Mouse (Mus musculus): ENCODE data around the gene Camk2d. TPM values are rescaled to one million over a fixed set of nuclear protein-coding genes. Genes with fewer than 3 reads are reported as not detected.
A peak's percentile ranks its signal among the peaks of the same experiment; 100 is the strongest.

Camk2d gene
- polyA plus RNA-seq, 1 experiment from 2014 or later: 23.8 TPM

DNA sequence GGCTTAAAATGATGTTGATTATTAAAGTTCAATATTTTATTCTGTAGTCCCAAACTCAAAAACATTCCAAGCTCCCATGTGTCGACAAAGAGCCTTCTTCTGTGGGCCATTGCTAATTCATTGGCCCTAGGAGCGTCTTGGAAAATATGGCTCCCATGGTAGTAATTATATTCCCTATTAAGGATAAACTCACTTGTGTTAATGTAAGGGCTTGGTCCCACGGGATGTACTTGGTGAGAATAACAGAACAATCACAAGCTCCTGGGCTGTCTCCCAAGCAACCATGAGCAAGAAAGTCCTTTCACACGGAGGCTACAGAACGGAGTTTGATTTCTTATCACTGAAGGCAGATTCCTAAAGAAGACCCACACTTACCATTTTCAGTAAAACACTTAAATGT is 208.9 kb downstream of the Camk2d start:
- H3K27me3 ChIP-seq (ENCODE audit: insufficient read depth, low read length): no peaks in the 10 kb centered on the region
- H3K36me3 ChIP-seq (ENCODE audit: insufficient read depth, low read length): no peaks in the 10 kb centered on the region
- 85% methylated on average over 5 of the region's 5 CpGs for WGBS
- no peak overlapping the region for H3K9ac ChIP-seq (replicated peaks; ENCODE audit: low read length)
- H3K4me2 ChIP-seq (replicated peaks; ENCODE audit: low read depth, low read length): no peak overlapping the region
- no peaks in the 10 kb centered on the region for H3K9me3 ChIP-seq (ENCODE audit: low read length)
- H3K27ac ChIP-seq (ENCODE audit: low read length): no peak overlapping the region
- no peak overlapping the region for H3K4me3 ChIP-seq (ENCODE audit: low read length)
- no peaks in the 10 kb centered on the region for H3K4me1 ChIP-seq (ENCODE audit: insufficient read depth, low read length)
- no peak for ATAC-seq (ENCODE audit: low FRiP score, low TSS enrichment)

DNA sequence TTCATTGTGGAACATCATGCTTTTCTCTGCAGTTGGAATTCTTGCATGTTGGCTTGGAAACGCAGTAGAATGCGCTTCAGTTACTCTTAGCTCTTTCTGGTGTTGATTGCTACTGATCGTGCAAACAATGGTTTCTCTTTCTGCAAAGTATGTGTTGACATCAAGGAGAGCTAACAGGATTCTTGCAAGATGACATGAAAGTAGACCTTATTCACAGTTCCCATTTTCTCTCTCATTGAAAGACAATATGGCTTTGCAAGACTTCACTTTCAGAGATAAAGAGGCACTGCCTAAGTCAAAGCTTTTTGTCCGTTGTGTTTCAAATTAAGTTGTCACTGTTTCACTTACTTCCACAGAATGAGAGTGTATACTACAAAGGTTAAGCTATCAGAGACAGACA is 210.0 kb downstream of the Camk2d start:
- Histone ChIP-seq H3K9me3 (ENCODE audit: low read length) (no peaks in the 10 kb centered on the region), H3K36me3 (ENCODE audit: insufficient read depth, low read length) (no peaks in the 10 kb centered on the region), H3K9ac (replicated peaks; ENCODE audit: low read length) (no peak overlapping the region), H3K4me1 (ENCODE audit: insufficient read depth, low read length) (no peaks in the 10 kb centered on the region), H3K4me2 (replicated peaks; ENCODE audit: low read depth, low read length) (no peak overlapping the region), H3K27me3 (ENCODE audit: insufficient read depth, low read length) (no peaks in the 10 kb centered on the region), H3K4me3 (ENCODE audit: low read length) (no peak overlapping the region), H3K27ac (ENCODE audit: low read length) (no peak overlapping the region)
- ATAC-seq (ENCODE audit: low FRiP score, low TSS enrichment): no peak
- 96% methylated on average over 4 of the region's 4 CpGs for WGBS

DNA sequence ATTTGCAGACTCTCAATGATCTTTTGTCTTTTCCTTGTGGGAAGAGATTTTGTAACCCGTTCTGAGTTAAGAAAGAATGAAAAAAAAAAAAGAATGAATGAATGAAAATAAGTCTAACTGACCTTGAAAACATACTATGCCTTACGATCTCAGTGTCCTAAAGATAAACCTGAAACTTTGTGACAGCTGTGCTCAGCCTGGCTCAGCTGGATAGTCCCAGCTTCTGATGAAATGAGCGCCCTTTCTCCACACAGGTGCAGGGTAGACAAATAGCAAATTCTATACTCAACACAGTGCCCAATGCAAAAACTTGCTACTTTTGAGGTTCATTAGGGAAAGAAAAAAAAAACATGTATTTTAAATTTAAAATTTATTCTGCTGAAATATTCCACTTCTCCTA is 213.8 kb downstream of the Camk2d start:
- H3K36me3 ChIP-seq (ENCODE audit: insufficient read depth, low read length): no peaks in the 10 kb centered on the region
- H3K27ac ChIP-seq (ENCODE audit: low read length): no peak overlapping the region
- no peaks in the 10 kb centered on the region for H3K4me1 ChIP-seq (ENCODE audit: insufficient read depth, low read length)
- no peak overlapping the region for H3K4me2 ChIP-seq (replicated peaks; ENCODE audit: low read depth, low read length)
- H3K4me3 ChIP-seq (ENCODE audit: low read length): no peak overlapping the region
- H3K27me3 ChIP-seq (ENCODE audit: insufficient read depth, low read length): no peaks in the 10 kb centered on the region
- 77% methylated on average over 3 of the region's 3 CpGs for WGBS
- no peaks in the 10 kb centered on the region for H3K9me3 ChIP-seq (ENCODE audit: low read length)
- no peak overlapping the region for H3K9ac ChIP-seq (replicated peaks; ENCODE audit: low read length)
- ATAC-seq (ENCODE audit: low FRiP score, low TSS enrichment): no peak

DNA sequence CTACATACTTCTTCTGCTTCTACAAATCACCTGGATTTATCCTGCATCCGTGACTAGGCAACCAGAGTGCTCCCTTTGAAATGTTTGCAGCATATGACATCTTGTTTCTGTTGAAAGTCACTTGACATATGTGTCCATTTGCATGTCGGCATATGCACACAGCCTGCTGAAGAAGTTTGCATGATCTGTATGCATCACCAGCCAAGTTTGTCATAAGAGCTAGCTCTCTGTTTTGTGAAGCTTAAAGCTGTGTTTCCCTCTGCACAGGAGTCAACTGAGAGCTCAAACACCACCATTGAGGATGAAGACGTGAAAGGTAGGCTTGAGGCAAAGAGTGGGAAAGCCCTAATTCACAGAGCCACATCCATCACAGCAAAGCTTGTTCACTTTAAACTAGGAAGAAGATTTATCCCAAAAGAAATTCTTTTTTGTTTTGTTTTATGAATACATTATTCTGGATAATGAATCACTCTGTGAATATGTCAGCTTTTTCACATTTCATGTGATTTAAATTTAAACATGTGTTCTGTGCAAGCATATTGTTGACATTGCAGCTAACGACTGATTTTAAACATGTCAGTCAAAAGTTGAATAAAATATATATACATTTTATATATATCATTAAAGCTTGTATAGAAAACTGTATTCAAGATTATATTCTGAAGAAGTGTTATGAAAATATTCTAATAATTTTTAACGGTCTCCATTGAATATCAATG is 214.4 kb downstream of the Camk2d start:
- Histone ChIP-seq H3K4me1 (ENCODE audit: insufficient read depth, low read length) (no peaks in the 10 kb centered on the region), H3K27me3 (ENCODE audit: insufficient read depth, low read length) (no peaks in the 10 kb centered on the region), H3K4me3 (ENCODE audit: low read length) (no peak overlapping the region), H3K4me2 (replicated peaks; ENCODE audit: low read depth, low read length) (no peak overlapping the region), H3K9me3 (ENCODE audit: low read length) (no peaks in the 10 kb centered on the region), H3K36me3 (ENCODE audit: insufficient read depth, low read length) (no peaks in the 10 kb centered on the region), H3K9ac (replicated peaks; ENCODE audit: low read length) (no peak overlapping the region), H3K27ac (ENCODE audit: low read length) (no peak overlapping the region)
- 86% methylated on average over 5 of the region's 5 CpGs for WGBS
- ATAC-seq (ENCODE audit: low FRiP score, low TSS enrichment): no peak

DNA sequence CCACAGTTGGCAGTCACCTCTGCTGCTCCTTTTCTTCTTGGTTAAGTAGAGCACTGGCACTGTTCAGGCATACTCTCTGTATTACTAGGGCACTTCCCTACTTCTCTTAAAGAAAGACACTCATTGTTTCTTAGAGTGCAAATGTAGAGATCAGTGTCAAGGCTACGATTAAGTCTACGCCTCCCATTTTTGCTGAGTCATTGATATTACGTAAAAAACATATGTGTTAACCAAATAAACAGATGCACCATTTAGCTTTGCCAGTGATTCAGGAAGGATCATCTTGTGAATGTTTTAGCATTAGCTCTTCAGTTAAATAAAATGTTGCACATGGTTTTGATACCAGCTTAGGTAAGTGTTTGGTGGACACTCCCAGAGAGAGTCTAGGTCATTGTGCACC is 215.5 kb downstream of the Camk2d start:
- WGBS: 91% methylated on average over 3 of the region's 3 CpGs
- no peak overlapping the region for H3K4me3 ChIP-seq (ENCODE audit: low read length)
- H3K4me1 ChIP-seq (ENCODE audit: insufficient read depth, low read length): no peaks in the 10 kb centered on the region
- no peaks in the 10 kb centered on the region for H3K36me3 ChIP-seq (ENCODE audit: insufficient read depth, low read length)
- no peak overlapping the region for H3K27ac ChIP-seq (ENCODE audit: low read length)
- no peaks in the 10 kb centered on the region for H3K9me3 ChIP-seq (ENCODE audit: low read length)
- no peaks in the 10 kb centered on the region for H3K27me3 ChIP-seq (ENCODE audit: insufficient read depth, low read length)
- H3K4me2 ChIP-seq (replicated peaks; ENCODE audit: low read depth, low read length): no peak overlapping the region
- H3K9ac ChIP-seq (replicated peaks; ENCODE audit: low read length): no peak overlapping the region
- ATAC-seq (ENCODE audit: low FRiP score, low TSS enrichment): no peak

DNA sequence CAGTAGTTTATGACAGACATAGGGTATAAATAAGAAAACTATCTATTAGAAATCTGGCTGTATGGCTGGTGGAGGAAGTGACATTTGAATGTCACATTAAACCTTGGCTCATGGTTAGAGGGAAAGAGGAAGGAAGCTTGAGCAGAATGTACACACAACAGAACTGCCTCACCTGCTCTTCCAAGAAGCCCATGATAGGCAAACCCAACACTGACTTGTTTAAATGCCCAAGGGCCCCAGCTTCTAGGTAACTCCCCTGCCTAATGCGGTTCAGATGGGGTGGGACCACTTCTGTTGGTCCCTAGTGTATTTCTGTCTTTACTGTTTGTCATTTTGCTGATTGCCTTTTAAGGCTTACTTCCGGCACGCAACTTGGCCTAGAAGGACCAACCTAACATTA is 226.3 kb downstream of the Camk2d start:
- 0 out of 2 replicates have a peak overlapping the region, but pooled peaks have one; percentile 55 for H3K27ac ChIP-seq (ENCODE audit: low read length)
- H3K4me3 ChIP-seq (ENCODE audit: low read length): no peak overlapping the region
- no peak for ATAC-seq (ENCODE audit: low FRiP score, low TSS enrichment)
- H3K36me3 ChIP-seq (ENCODE audit: insufficient read depth, low read length): no peaks in the 10 kb centered on the region
- no peaks in the 10 kb centered on the region for H3K9me3 ChIP-seq (ENCODE audit: low read length)
- WGBS: 94% methylated on average over 3 of the region's 3 CpGs
- no peak overlapping the region for H3K9ac ChIP-seq (replicated peaks; ENCODE audit: low read length)
- no peak overlapping the region for H3K4me2 ChIP-seq (replicated peaks; ENCODE audit: low read depth, low read length)
- peaks cover 4% of the 10 kb centered on the region; the same call in 1 of the 2 replicates for H3K4me1 ChIP-seq (ENCODE audit: insufficient read depth, low read length)
- H3K27me3 ChIP-seq (ENCODE audit: insufficient read depth, low read length): no peaks in the 10 kb centered on the region

DNA sequence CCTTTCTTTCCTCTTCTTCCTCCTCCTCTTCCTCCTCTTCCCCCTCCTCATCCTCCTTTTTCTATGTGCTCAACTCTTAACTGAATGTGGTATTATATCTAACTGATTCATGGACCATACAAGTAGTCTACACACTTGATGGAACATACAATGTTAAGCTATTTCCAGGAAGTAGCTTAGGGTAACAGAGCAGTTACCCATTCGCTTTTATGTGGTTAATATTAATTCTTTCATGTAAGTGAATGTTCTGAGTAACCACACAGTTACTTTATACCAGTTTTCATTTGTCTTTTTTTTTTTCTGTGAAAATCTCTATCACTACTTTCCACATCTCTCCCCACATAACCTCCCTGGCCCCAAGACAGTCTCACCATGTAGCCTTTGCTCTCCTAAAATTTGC is 228.8 kb downstream of the Camk2d start:
- Histone ChIP-seq H3K4me1 (ENCODE audit: insufficient read depth, low read length) (peaks cover 4% of the 10 kb centered on the region; the same call in 1 of the 2 replicates), H3K27me3 (ENCODE audit: insufficient read depth, low read length) (no peaks in the 10 kb centered on the region), H3K9me3 (ENCODE audit: low read length) (no peaks in the 10 kb centered on the region), H3K4me3 (ENCODE audit: low read length) (no peak overlapping the region), H3K9ac (replicated peaks; ENCODE audit: low read length) (no peak overlapping the region), H3K36me3 (ENCODE audit: insufficient read depth, low read length) (no peaks in the 10 kb centered on the region), H3K4me2 (replicated peaks; ENCODE audit: low read depth, low read length) (no peak overlapping the region), H3K27ac (ENCODE audit: low read length) (0 out of 2 replicates have a peak overlapping the region, but pooled peaks have one; percentile 65)
- 60% methylated on average over 1 of the region's 1 CpGs for WGBS
- no peak for ATAC-seq (ENCODE audit: low FRiP score, low TSS enrichment)

DNA sequence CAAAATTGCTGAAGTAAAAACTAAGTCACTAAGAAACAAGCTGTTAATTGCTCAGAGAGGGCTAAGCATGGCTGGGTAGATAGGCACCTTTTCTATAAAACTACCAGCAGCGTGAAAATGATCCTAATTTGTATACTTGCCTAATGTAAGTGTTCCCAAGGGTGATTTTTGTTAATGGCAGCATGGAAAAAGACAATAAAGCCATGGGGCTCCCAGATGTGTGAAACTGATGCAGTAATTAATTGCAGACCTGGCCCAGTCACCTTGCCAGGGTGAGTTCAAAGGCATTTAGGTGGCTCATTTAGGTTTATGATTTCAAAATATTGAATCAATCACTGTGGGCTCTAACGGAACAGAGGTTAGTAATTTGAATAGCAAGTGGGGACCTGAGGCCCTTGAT is 230.1 kb downstream of the Camk2d start:
- Histone ChIP-seq H3K36me3 (ENCODE audit: insufficient read depth, low read length) (no peaks in the 10 kb centered on the region), H3K27ac (ENCODE audit: low read length) (no peak overlapping the region), H3K4me3 (ENCODE audit: low read length) (no peak overlapping the region), H3K9me3 (ENCODE audit: low read length) (no peaks in the 10 kb centered on the region), H3K27me3 (ENCODE audit: insufficient read depth, low read length) (no peaks in the 10 kb centered on the region), H3K9ac (replicated peaks; ENCODE audit: low read length) (no peak overlapping the region), H3K4me2 (replicated peaks; ENCODE audit: low read depth, low read length) (no peak overlapping the region), H3K4me1 (ENCODE audit: insufficient read depth, low read length) (peaks cover 4% of the 10 kb centered on the region; the same call in 1 of the 2 replicates)
- no peak for ATAC-seq (ENCODE audit: low FRiP score, low TSS enrichment)
- 32% methylated on average over 2 of the region's 2 CpGs for WGBS

DNA sequence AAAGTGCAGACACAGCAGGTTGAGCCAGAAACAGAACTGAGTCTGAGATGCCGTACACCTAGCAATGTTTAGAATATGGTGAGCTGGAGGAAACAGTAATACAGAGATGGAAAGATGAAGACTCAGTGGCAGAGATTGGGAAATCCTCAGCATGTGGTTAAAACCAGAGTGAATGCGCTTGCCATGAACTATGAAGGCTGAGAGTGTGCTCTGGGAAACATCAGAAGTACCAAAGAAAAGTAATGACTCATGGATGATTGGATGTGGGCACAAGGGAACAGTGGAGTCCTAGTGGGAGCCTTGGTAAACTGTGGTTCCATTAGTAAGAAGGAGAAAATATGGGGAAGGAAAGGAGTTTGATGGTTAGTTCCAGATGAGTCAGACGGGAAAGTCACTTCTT is 231.8 kb downstream of the Camk2d start:
- Histone ChIP-seq H3K27me3 (ENCODE audit: insufficient read depth, low read length) (no peaks in the 10 kb centered on the region), H3K27ac (ENCODE audit: low read length) (no peak overlapping the region), H3K4me2 (replicated peaks; ENCODE audit: low read depth, low read length) (no peak overlapping the region), H3K36me3 (ENCODE audit: insufficient read depth, low read length) (no peaks in the 10 kb centered on the region), H3K4me3 (ENCODE audit: low read length) (no peak overlapping the region), H3K4me1 (ENCODE audit: insufficient read depth, low read length) (peaks cover 4% of the 10 kb centered on the region; the same call in 1 of the 2 replicates), H3K9me3 (ENCODE audit: low read length) (no peaks in the 10 kb centered on the region), H3K9ac (replicated peaks; ENCODE audit: low read length) (no peak overlapping the region)
- 94% methylated on average over 3 of the region's 3 CpGs for WGBS
- no peak for ATAC-seq (ENCODE audit: low FRiP score, low TSS enrichment)

DNA sequence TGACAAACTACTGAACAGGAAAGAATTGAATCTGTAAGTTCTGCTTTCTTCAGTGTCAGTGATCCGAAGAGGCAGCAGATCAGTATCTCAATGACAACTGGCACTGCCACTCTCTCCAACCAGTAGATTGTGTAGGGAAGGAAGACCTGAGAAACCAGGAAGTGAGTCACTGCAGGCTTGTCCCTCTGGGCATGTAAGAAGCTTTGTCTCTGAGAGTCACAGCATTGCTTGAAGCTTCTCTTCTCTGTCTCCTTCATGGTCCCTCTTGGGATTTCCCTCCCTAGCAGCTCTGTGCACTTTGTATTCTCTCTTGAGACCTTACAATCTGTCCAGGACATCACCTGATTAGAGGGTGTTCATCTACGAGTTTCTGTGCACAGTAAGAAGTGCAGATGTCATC is 233.7 kb downstream of the Camk2d start:
- Histone ChIP-seq H3K4me1 (ENCODE audit: insufficient read depth, low read length) (peaks cover 4% of the 10 kb centered on the region; the same call in 1 of the 2 replicates), H3K4me2 (replicated peaks; ENCODE audit: low read depth, low read length) (no peak overlapping the region), H3K9me3 (ENCODE audit: low read length) (no peaks in the 10 kb centered on the region), H3K27ac (ENCODE audit: low read length) (no peak overlapping the region), H3K27me3 (ENCODE audit: insufficient read depth, low read length) (no peaks in the 10 kb centered on the region), H3K4me3 (ENCODE audit: low read length) (no peak overlapping the region), H3K9ac (replicated peaks; ENCODE audit: low read length) (no peak overlapping the region), H3K36me3 (ENCODE audit: insufficient read depth, low read length) (no peaks in the 10 kb centered on the region)
- 78% methylated on average over 2 of the region's 2 CpGs for WGBS
- ATAC-seq (ENCODE audit: low FRiP score, low TSS enrichment): no peak

Measured in kidney, embryonic 16.5 days (tissue).